Comparison of ENCODE assay signal across 17 mouse cellular contexts in the genomic region with DNA sequence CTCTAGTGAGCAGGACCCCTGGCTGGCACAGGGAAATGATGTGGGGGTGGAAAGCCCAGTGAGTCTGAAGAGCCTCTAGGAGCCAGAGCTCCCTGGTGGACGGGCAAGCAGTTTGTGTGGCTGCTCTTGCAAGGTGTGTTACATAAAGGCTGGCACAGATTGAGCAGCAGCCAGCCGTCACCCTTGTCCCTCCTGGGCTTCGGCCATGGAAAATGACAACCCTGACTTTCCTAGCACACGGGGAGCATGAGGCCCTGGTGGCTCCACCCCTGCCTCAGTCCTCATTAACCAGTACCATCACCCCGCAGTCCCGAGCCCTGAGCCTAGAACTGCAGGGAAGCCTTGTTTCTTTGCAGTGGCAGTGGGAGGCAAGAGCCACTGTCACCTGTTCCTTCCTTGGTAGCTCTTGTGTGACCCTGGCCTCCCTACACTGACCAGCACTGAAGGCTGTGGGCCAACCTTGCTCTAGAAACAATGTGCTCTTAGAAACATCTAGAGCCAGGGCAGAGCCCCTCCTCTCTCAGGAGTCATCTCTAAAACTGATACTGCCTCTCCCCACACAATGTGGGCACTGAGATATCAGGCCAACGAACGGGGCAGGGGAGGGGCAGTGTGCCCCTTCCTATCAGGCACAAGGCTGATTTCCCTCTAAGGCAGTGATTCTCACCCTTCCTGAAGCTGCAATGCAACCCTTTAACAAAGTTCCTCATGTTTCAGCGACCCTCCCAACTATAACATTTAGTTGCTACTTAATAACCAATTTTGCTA. TPM values are rescaled to one million over a fixed set of nuclear protein-coding genes. Genes with fewer than 3 reads are reported as not detected.
DNase-seq lines count a peak whose midpoint lies in the region; ATAC-seq and TF ChIP-seq lines count a peak whose summit lies in the region.
"Had no signal": no experiment of that assay in that cellular context is flagged by ENCODE, and none has a peak within 500 bp of the region (broad histone marks: within the 10 kb centered on the region; RNA-seq: fewer than 3 reads in every experiment).

No protein-coding gene starts in this region.

- H3K4me2 ChIP-seq in liver, embryonic 14.5 days (ENCODE audit: low read depth): no peak overlapping the region
- H3K4me2 ChIP-seq in hindbrain, embryonic 14.5 days (replicated peaks): no peak overlapping the region
- no peak overlapping the region for H3K4me2 ChIP-seq in forebrain, embryonic 12.5 days

- intact Hi-C loops in gastrocnemius, adult 2 months (cut with DNase I): no loop called here
- intact Hi-C loops in gastrocnemius, postnatal 36 days (cut with DNase I): no loop called here

- peaks cover 2 to 24% of the 10 kb centered on the region in 2 experiments; a peak in 3 of 4 replicates for H3K4me1 ChIP-seq in MEL (ENCODE audit: control insufficient read depth in 1 of 2, insufficient read depth in 2 of 2, low read length in 2 of 2)
- peaks cover 0 to 2% of the 10 kb centered on the region in 2 experiments; a peak in 1 of 4 replicates for H3K4me1 ChIP-seq in liver, embryonic 14.5 days (replicated peaks; ENCODE audit: control insufficient read depth in 2 of 2, insufficient read depth in 2 of 2, low read length in 1 of 2)
- peaks cover 9% of the 10 kb centered on the region; the same call in 1 of the 2 replicates for H3K4me1 ChIP-seq in hindbrain, embryonic 14.5 days (replicated peaks; ENCODE audit: control insufficient read depth, insufficient read depth, low read length)
- peaks cover 17% of the 10 kb centered on the region for H3K4me1 ChIP-seq in forebrain, embryonic 12.5 days

- H3K9ac ChIP-seq in MEL (ENCODE audit: control insufficient read depth, low read depth, low read length, poor library complexity, severe bottlenecking): no peak overlapping the region
- H3K9ac ChIP-seq in liver, embryonic 14.5 days (replicated peaks): no peak overlapping the region
- H3K9ac ChIP-seq in hindbrain, embryonic 14.5 days: no peak overlapping the region
- no peak overlapping the region for H3K9ac ChIP-seq in forebrain, embryonic 12.5 days
- H3K9ac ChIP-seq: hindbrain, embryonic 15.5 days; lung, embryonic 14.5 days had no signal

- TF ChIP-seq EP300 in MEL (IDR thresholded peaks at IDR 0.05; ENCODE audit: low read depth in 1 of 2, low read length in 2 of 2): peak; percentile 35 to 73; a peak in 2 of 4 replicates
- TF ChIP-seq EP300 in liver, embryonic 14.5 days (IDR thresholded peaks at IDR 0.05; ENCODE audit: low read depth): 0 out of 2 replicates have a peak, but pooled peaks have one; percentile 16

- WGBS in liver, embryonic 14.5 days (ENCODE audit: insufficient replicate concordance): 29% methylated on average over 9 of the region's 9 CpGs
- WGBS in hindbrain, embryonic 14.5 days: 73% methylated on average over 9 of the region's 9 CpGs
- 80% methylated on average over 9 of the region's 9 CpGs for WGBS in forebrain, embryonic 12.5 days

- no peak for TF ChIP-seq CTCF in gastrocnemius, adult 2 months (IDR thresholded peaks at IDR 0.05)
- no peak for TF ChIP-seq CTCF in MEL (IDR thresholded peaks at IDR 0.05 in 2 of 3, conservative IDR thresholded peaks at IDR 0.05 in 1 of 3; ENCODE audit: control insufficient read depth in 1 of 3, insufficient read depth in 1 of 3, low read depth in 2 of 3, low read length in 3 of 3, poor library complexity in 1 of 3, severe bottlenecking in 1 of 3)
- no peak for TF ChIP-seq CTCF in liver, embryonic 14.5 days (IDR thresholded peaks at IDR 0.05; ENCODE audit: low read depth)

- H3K9me3 ChIP-seq in MEL (replicated peaks; ENCODE audit: insufficient read depth, low read length): no peaks in the 10 kb centered on the region
- no peaks in the 10 kb centered on the region for H3K9me3 ChIP-seq in liver, embryonic 14.5 days (ENCODE audit: control insufficient read depth, low read length)
- no peaks in the 10 kb centered on the region for H3K9me3 ChIP-seq in hindbrain, embryonic 14.5 days (ENCODE audit: control insufficient read depth, low read length)
- no peaks in the 10 kb centered on the region for H3K9me3 ChIP-seq in forebrain, embryonic 12.5 days
- H3K9me3 ChIP-seq: hindbrain, embryonic 15.5 days; megakaryocyte, embryonic 14.5 days had no signal

- H3K36me3 ChIP-seq in MEL (ENCODE audit: control insufficient read depth in 1 of 2, insufficient read depth in 2 of 2, low read length in 2 of 2): peaks cover 0 to 12% of the 10 kb centered on the region in 2 experiments; a peak in 2 of 4 replicates
- H3K36me3 ChIP-seq in liver, embryonic 14.5 days (replicated peaks; ENCODE audit: control insufficient read depth, insufficient read depth, low read depth): no peaks in the 10 kb centered on the region
- H3K36me3 ChIP-seq in hindbrain, embryonic 14.5 days (replicated peaks; ENCODE audit: control insufficient read depth, insufficient read depth): no peaks in the 10 kb centered on the region
- no peaks in the 10 kb centered on the region for H3K36me3 ChIP-seq in forebrain, embryonic 12.5 days (replicated peaks)
- H3K36me3 ChIP-seq: hindbrain, embryonic 15.5 days had no signal

- H3K27me3 ChIP-seq in MEL (ENCODE audit: control insufficient read depth in 1 of 2, insufficient read depth in 2 of 2, low read length in 2 of 2): no peaks in the 10 kb centered on the region; a peak in 1 of 4 replicates
- H3K27me3 ChIP-seq in liver, embryonic 14.5 days (ENCODE audit: control insufficient read depth, insufficient read depth, low read length): no peaks in the 10 kb centered on the region; the same call in 1 of the 2 replicates
- H3K27me3 ChIP-seq in hindbrain, embryonic 14.5 days (ENCODE audit: control insufficient read depth, insufficient read depth, low read length): peaks cover 18% of the 10 kb centered on the region
- H3K27me3 ChIP-seq in forebrain, embryonic 12.5 days: peaks cover 49% of the 10 kb centered on the region

- no peak overlapping the region for H3K4me3 ChIP-seq in gastrocnemius, adult 2 months
- no peak overlapping the region for H3K4me3 ChIP-seq in MEL (ENCODE audit: control insufficient read depth in 1 of 2, insufficient read depth in 1 of 2, low read depth in 2 of 2, low read length in 2 of 2)
- no peak overlapping the region for H3K4me3 ChIP-seq in liver, embryonic 14.5 days (ENCODE audit: insufficient read depth in 1 of 2, low read depth in 2 of 2, low read length in 2 of 2)
- no peak overlapping the region for H3K4me3 ChIP-seq in hindbrain, embryonic 14.5 days (replicated peaks; ENCODE audit: low read length)
- H3K4me3 ChIP-seq in forebrain, embryonic 12.5 days (replicated peaks): no peak overlapping the region

- TF ChIP-seq POLR2A in MEL (IDR thresholded peaks at IDR 0.05; ENCODE audit: control insufficient read depth in 1 of 2, insufficient read depth in 1 of 2, low read depth in 1 of 2, low read length in 2 of 2, poor library complexity in 1 of 2): no peak

- H3K79me2 ChIP-seq in MEL (ENCODE audit: control insufficient read depth, insufficient read depth, low read length, poor library complexity): no peaks in the 10 kb centered on the region; the same call in 1 of the 2 replicates

- peak; percentile 29 for DNase-seq in gastrocnemius, adult 2 months
- DNase-seq in gastrocnemius, postnatal 36 days: no peak
- DNase-seq in MEL (ENCODE audit: low read depth, low spot score): peak; percentile 27
- DNase-seq in brain, adult 2 months (ENCODE audit: low read depth, low spot score): peak; percentile 47
- no peak for DNase-seq in liver, embryonic 14.5 days (ENCODE audit: low read depth in 3 of 3, low spot score in 3 of 3)
- no peak for DNase-seq in hindbrain, embryonic 14.5 days (ENCODE audit: low spot score)
- DNase-seq: embryo, embryonic 11 days; kidney, adult 18-20 months; lung, embryonic 14.5 days; thymus, adult 18-20 months had no signal

- no peak overlapping the region for H3K27ac ChIP-seq in gastrocnemius, adult 2 months
- no peak overlapping the region for H3K27ac ChIP-seq in MEL (ENCODE audit: control insufficient read depth, low read depth, low read length)
- no peak overlapping the region for H3K27ac ChIP-seq in liver, embryonic 14.5 days
- no peak overlapping the region for H3K27ac ChIP-seq in hindbrain, embryonic 14.5 days
- no peak overlapping the region for H3K27ac ChIP-seq in forebrain, embryonic 12.5 days
- H3K27ac ChIP-seq: hindbrain, embryonic 15.5 days had no signal

- no peak for TF ChIP-seq RAD21 in MEL (IDR thresholded peaks at IDR 0.05; ENCODE audit: low read depth, low read length)

- peak; percentile 46; the same call in 1 of the 2 replicates for ATAC-seq in liver, embryonic 14.5 days (ENCODE audit: insufficient read depth)
- no peak for ATAC-seq in hindbrain, embryonic 14.5 days (ENCODE audit: low FRiP score)
- ATAC-seq in forebrain, embryonic 12.5 days (ENCODE audit: low FRiP score): no peak

RNA-seq across cellular contexts. Expression of gene Osbpl5, which starts 1.2 kb away (rescaled TPM):
- 10 to 100 TPM; 12.7 to 18.4 TPM for total RNA-seq in gastrocnemius, adult 2 months (2021)
- 10 to 100 TPM; 14.6 to 15.2 TPM for total RNA-seq in gastrocnemius, postnatal 36 days (2021)
- 0.20 and 0.27 TPM in 2 replicates for total RNA-seq in MEL (2012; rRNA removed)
- polyA plus RNA-seq in MEL (2012; ENCODE audit: insufficient read depth in 1 of 2, insufficient read length in 2 of 2, low read depth in 1 of 2, low replicate concordance in 2 of 2, missing spikeins in 1 of 2): under 1 TPM in 1 of 2 experiments, not detected in 1; 0.50 TPM
- polyA plus RNA-seq in liver, embryonic 14.5 days (2012; rRNA removed): 1.5 and 1.6 TPM in 2 replicates
- 1.3 and 1.9 TPM in 2 replicates for polyA plus RNA-seq in liver, embryonic 14.5 days (2014; fragmentation: Nextera tagmentation; extraction: Ambion mirVana)
- polyA plus RNA-seq in hindbrain, embryonic 14.5 days (2014; fragmentation: Nextera tagmentation; extraction: Ambion mirVana): 35.0 and 38.1 TPM in 2 replicates
- 15.1 and 17.5 TPM in 2 replicates for polyA plus RNA-seq in forebrain, embryonic 12.5 days (2016; fragmentation: Nextera tagmentation; extraction: Ambion mirVana)

RNA-seq across cellular contexts. Expression of gene Mrgprg, which starts 11.3 kb away (rescaled TPM):
- total RNA-seq in gastrocnemius, adult 2 months (2021): 1 to 10 TPM in 1 of 2 experiments, under 1 TPM in 1; 0.26 to 1.3 TPM
- total RNA-seq in gastrocnemius, postnatal 36 days (2021): not detected
- not detected in 2 replicates for total RNA-seq in MEL (2012; rRNA removed)
- not detected for polyA plus RNA-seq in MEL (2012; ENCODE audit: insufficient read depth in 1 of 2, insufficient read length in 2 of 2, low read depth in 1 of 2, low replicate concordance in 2 of 2, missing spikeins in 1 of 2)
- polyA plus RNA-seq in liver, embryonic 14.5 days (2012; rRNA removed): not detected in 2 replicates
- not detected in 2 replicates for polyA plus RNA-seq in liver, embryonic 14.5 days (2014; fragmentation: Nextera tagmentation; extraction: Ambion mirVana)
- polyA plus RNA-seq in hindbrain, embryonic 14.5 days (2014; fragmentation: Nextera tagmentation; extraction: Ambion mirVana): not detected in 2 replicates
- not detected in 2 replicates for polyA plus RNA-seq in forebrain, embryonic 12.5 days (2016; fragmentation: Nextera tagmentation; extraction: Ambion mirVana)
- total RNA-seq: granulocyte monocyte progenitor cell, adult 5-6 weeks; layer of hippocampus, adult 18-20 months; left cerebral cortex, postnatal 14 days had no signal
- polyA plus RNA-seq: heart, embryonic 16.5 days; hindbrain, embryonic 15.5 days; lung, embryonic 14.5 days had no signal

RNA-seq across cellular contexts. Expression of gene Mrgpre, which starts 28.8 kb away (rescaled TPM):
- under 1 TPM; 0.43 to 0.84 TPM for total RNA-seq in gastrocnemius, adult 2 months (2021)
- under 1 TPM; 0.43 to 0.54 TPM for total RNA-seq in gastrocnemius, postnatal 36 days (2021)
- 0.07 and 0.15 TPM in 2 replicates for total RNA-seq in MEL (2012; rRNA removed)
- under 1 TPM in 1 of 2 experiments, not detected in 1; 0.18 TPM for polyA plus RNA-seq in MEL (2012; ENCODE audit: insufficient read depth in 1 of 2, insufficient read length in 2 of 2, low read depth in 1 of 2, low replicate concordance in 2 of 2, missing spikeins in 1 of 2)
- 0.28 and 0.37 TPM in 2 replicates for polyA plus RNA-seq in liver, embryonic 14.5 days (2012; rRNA removed)
- polyA plus RNA-seq in liver, embryonic 14.5 days (2014; fragmentation: Nextera tagmentation; extraction: Ambion mirVana): 0.19 and 0.23 TPM in 2 replicates
- polyA plus RNA-seq in hindbrain, embryonic 14.5 days (2014; fragmentation: Nextera tagmentation; extraction: Ambion mirVana): 8.7 and 9.2 TPM in 2 replicates
- 2.7 and 3.2 TPM in 2 replicates for polyA plus RNA-seq in forebrain, embryonic 12.5 days (2016; fragmentation: Nextera tagmentation; extraction: Ambion mirVana)

Comparison
In these comparisons a context has a peak if more than half of its experiments do, and no peak if none do; other contexts are left out.
1. DNase-seq: peak in gastrocnemius, adult 2 months (single experiment), MEL (single experiment) and brain, adult 2 months (single experiment); none in gastrocnemius, postnatal 36 days (0 of 2), liver, embryonic 14.5 days (0 of 3) and hindbrain, embryonic 14.5 days (single experiment).